Mouse (Mus musculus): ENCODE measurements at regions not wholly inside any gene's neighbourhood (a gene's known extent, or its start where the extent isn't known, plus 50 kb on each side); places are given as distances from the start of the nearest gene placed in this dataset.

DNA sequence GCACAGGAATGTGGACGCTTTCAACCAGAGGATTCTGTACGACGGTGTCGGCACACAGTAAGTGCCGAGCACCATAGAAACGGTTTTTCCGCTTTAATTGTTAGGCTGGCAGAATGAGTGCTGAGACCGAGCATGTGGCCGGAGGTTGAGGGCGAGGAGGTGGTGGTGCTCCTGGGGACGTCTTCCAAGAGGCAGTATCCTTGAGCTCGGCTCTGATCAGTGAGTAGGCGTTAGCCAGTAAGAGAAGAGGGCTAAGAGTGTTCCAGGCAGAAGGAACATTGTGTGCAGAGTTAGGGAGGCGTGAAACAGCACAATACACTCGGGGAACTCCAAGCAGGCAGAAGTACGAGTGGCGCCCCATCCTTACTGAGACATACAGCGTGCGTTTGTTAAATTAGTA, 113.5 kb upstream of the Mkln1 start:
- H3K36me3 ChIP-seq (ENCODE audit: control insufficient read depth, insufficient read depth, low read length): no peaks in the 10 kb centered on the region
- H3K27ac ChIP-seq (ENCODE audit: control insufficient read depth, insufficient read depth, low read depth, low read length): peak overlapping the region; percentile 72
- H3K4me3 ChIP-seq (ENCODE audit: control insufficient read depth, low read depth, low read length): peak overlapping the region; percentile 52
- no peaks in the 10 kb centered on the region for H3K27me3 ChIP-seq (ENCODE audit: control insufficient read depth, insufficient read depth, low read length)
- H3K4me1 ChIP-seq (ENCODE audit: control insufficient read depth, insufficient read depth, low read length): peaks cover 15% of the 10 kb centered on the region
- TF ChIP-seq POLR2A (IDR thresholded peaks at IDR 0.05; ENCODE audit: control insufficient read depth, low read depth, low read length) (no peak), CTCF (IDR thresholded peaks at IDR 0.05; ENCODE audit: control insufficient read depth, insufficient read depth, insufficient replicate concordance, low read depth, low read length) (no peak)

DNA sequence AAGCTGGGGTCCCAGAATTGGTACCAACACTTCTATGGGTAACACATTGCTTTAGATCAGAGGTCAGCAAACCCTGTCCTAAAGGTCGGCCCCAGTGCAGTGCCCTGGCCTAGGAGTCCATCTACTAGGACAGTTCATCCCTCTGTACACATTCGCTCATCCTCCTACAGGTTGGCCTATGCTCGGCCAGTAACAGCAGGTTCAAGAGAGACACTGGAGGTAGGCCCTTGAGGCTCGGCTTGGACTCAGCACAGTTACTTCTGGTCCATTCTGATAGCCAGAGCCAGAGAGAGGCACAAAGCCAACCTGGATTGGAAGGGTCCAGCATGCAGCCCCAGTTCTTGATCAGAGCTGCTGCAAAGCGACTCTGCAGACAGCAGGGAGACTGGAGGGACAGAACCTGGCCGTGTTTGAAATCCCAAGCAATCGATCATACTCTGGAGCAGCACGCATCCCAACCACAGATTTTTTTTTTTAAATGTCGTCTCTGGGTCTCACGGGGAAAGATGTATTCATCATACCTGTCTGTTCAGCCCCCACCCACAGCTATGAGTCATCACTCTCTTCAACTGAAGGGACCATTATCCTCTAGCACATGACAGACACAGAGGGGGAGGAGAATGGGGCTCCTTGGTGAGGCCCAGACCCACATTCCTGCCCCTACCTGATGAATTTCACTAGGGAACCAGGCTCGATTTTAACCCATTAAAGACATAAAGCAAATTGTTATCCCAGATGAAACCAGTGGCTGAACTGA, 112.4 kb upstream of the Mkln1 start:
- no peak for TF ChIP-seq CTCF (IDR thresholded peaks at IDR 0.05; ENCODE audit: control insufficient read depth, insufficient read depth, insufficient replicate concordance, low read depth, low read length)
- no peak for TF ChIP-seq POLR2A (IDR thresholded peaks at IDR 0.05; ENCODE audit: control insufficient read depth, low read depth, low read length)
- Histone ChIP-seq H3K4me1 (ENCODE audit: control insufficient read depth, insufficient read depth, low read length) (peaks cover 15% of the 10 kb centered on the region), H3K36me3 (ENCODE audit: control insufficient read depth, insufficient read depth, low read length) (no peaks in the 10 kb centered on the region), H3K27ac (ENCODE audit: control insufficient read depth, insufficient read depth, low read depth, low read length) (peak overlapping the region; percentile 6; the same call in 1 of the 2 replicates), H3K4me3 (ENCODE audit: control insufficient read depth, low read depth, low read length) (no peak overlapping the region), H3K27me3 (ENCODE audit: control insufficient read depth, insufficient read depth, low read length) (no peaks in the 10 kb centered on the region)

DNA sequence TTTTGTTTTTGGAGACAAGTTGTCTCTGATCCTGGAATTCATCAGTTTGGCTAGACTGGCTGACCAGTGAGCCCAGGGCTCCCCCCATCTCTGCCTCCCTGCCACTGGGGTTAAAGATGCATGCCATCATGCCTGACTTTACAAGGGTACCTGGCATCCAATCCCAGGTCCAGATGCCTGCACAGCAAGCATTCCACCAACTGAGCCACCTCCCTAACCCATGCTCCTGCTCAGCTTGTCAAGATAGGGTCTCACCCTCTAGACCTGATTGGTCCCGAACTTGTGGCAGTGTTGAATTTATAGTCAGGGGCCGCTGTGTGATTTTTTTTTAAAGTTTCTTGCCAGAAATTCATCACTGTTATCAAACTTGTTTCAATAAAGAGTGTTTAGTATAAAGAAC, 111.4 kb upstream of the Mkln1 start:
- Histone ChIP-seq H3K36me3 (ENCODE audit: control insufficient read depth, insufficient read depth, low read length) (no peaks in the 10 kb centered on the region), H3K27ac (ENCODE audit: control insufficient read depth, insufficient read depth, low read depth, low read length) (no peak overlapping the region), H3K27me3 (ENCODE audit: control insufficient read depth, insufficient read depth, low read length) (no peaks in the 10 kb centered on the region), H3K4me3 (ENCODE audit: control insufficient read depth, low read depth, low read length) (no peak overlapping the region), H3K4me1 (ENCODE audit: control insufficient read depth, insufficient read depth, low read length) (peaks cover 15% of the 10 kb centered on the region)
- TF ChIP-seq POLR2A (IDR thresholded peaks at IDR 0.05; ENCODE audit: control insufficient read depth, low read depth, low read length) (no peak), CTCF (IDR thresholded peaks at IDR 0.05; ENCODE audit: control insufficient read depth, insufficient read depth, insufficient replicate concordance, low read depth, low read length) (no peak)

- TF ChIP-seq POLR2A (IDR thresholded peaks at IDR 0.05; ENCODE audit: control insufficient read depth, low read depth, low read length): no peak
- TF ChIP-seq CTCF (IDR thresholded peaks at IDR 0.05; ENCODE audit: control insufficient read depth, insufficient read depth, insufficient replicate concordance, low read depth, low read length): no peak
- no peak overlapping the region for H3K27ac ChIP-seq (ENCODE audit: control insufficient read depth, insufficient read depth, low read depth, low read length)
Observed at GRCm38 (mm10) chr6:31287686-31288085, 110.8 kb upstream of the Mkln1 start.

DNA sequence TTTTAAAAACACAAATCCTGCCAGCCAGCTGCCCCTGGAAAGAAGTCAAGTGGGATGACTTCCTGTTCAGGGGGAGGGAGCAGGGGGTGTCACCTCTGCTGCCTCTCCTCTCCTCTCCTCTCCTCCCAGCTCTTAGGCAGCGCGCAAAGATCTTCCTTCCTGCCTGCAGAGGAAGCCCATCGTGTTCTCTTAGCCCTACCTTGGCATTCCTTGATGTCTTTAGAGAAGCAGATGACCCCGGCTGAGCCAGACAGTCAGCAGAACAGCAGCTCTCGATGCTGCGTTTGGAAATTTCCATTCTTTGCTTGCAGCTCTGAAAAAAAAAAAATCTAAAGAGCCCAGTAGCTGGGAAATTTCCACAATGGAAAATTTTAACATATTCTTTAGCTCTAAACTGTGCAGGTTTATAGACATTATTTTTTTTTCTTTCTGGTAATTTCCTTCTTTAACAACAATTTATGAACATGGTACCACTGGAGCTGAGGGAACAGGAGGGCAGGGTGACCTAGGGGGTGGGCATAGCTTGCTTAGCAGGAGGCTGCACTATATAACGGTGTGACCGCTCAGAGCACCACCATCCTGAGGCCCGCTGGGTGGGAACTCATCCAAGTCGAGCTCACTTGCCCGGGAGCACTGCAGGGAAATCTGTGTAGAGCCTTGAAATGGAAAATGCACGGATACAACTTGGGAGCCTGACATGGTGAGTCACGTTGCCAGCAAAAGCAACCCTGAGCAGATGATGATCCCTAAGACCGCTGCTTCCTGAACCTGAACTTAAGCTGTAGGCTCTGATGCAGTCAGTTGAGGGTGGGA, 109.9 kb upstream of the Mkln1 start:
- Histone ChIP-seq H3K27ac (ENCODE audit: control insufficient read depth, insufficient read depth, low read depth, low read length) (peak overlapping the region; percentile 51), H3K4me1 (ENCODE audit: control insufficient read depth, insufficient read depth, low read length) (peaks cover 15% of the 10 kb centered on the region), H3K27me3 (ENCODE audit: control insufficient read depth, insufficient read depth, low read length) (no peaks in the 10 kb centered on the region), H3K4me3 (ENCODE audit: control insufficient read depth, low read depth, low read length) (no peak overlapping the region), H3K36me3 (ENCODE audit: control insufficient read depth, insufficient read depth, low read length) (no peaks in the 10 kb centered on the region)
- no peak for TF ChIP-seq POLR2A (IDR thresholded peaks at IDR 0.05; ENCODE audit: control insufficient read depth, low read depth, low read length)
- TF ChIP-seq CTCF (IDR thresholded peaks at IDR 0.05; ENCODE audit: control insufficient read depth, insufficient read depth, insufficient replicate concordance, low read depth, low read length): no peak

More at GRCm38 (mm10) chr6:31287686-31288085, 110.8 kb upstream of the Mkln1 start:
- H3K36me3 ChIP-seq (ENCODE audit: control insufficient read depth, insufficient read depth, low read length): no peaks in the 10 kb centered on the region
- no peaks in the 10 kb centered on the region for H3K27me3 ChIP-seq (ENCODE audit: control insufficient read depth, insufficient read depth, low read length)
- H3K4me3 ChIP-seq (ENCODE audit: control insufficient read depth, low read depth, low read length): no peak overlapping the region
- peaks cover 15% of the 10 kb centered on the region for H3K4me1 ChIP-seq (ENCODE audit: control insufficient read depth, insufficient read depth, low read length)

DNA sequence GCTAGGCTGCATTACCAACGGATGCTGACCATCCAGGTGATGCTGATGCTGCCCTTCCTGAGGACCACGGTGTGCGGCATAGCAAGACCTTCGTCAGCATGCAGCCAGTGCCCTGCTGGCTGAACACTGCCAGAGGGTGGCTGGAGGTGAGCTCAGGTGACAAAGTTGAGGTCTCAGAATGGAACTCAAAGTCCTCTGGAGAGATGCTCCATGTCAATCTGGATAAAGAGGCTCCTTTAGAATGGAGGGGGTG, 109.4 kb upstream of the Mkln1 start:
- no peak overlapping the region for H3K27ac ChIP-seq (ENCODE audit: control insufficient read depth, insufficient read depth, low read depth, low read length)

DNA sequence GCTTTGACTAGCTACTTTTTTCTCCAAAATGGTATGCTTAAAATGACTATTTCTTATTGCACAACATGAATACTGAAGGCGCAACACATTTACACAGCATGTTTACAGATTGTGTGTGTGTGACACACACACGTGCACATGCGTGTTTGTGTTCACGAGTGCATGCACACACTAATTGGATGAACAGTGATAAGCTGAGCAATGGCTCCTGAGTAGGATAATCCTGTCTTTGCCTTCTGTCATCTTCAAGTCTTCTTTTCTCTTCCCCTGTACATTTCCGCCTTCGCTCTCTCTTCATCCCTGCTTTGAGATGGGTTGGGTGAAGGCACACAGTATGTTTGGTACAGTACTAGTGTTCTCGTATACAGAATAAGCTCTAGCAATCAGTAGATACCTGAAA, 106.5 kb upstream of the Mkln1 start:
- Histone ChIP-seq H3K27me3 (ENCODE audit: control insufficient read depth, insufficient read depth, low read length) (no peaks in the 10 kb centered on the region), H3K4me3 (ENCODE audit: control insufficient read depth, low read depth, low read length) (no peak overlapping the region), H3K27ac (ENCODE audit: control insufficient read depth, insufficient read depth, low read depth, low read length) (no peak overlapping the region), H3K4me1 (ENCODE audit: control insufficient read depth, insufficient read depth, low read length) (no peaks in the 10 kb centered on the region; the same call in none of the 2 replicates), H3K36me3 (ENCODE audit: control insufficient read depth, insufficient read depth, low read length) (no peaks in the 10 kb centered on the region)
- TF ChIP-seq CTCF (IDR thresholded peaks at IDR 0.05; ENCODE audit: control insufficient read depth, insufficient read depth, insufficient replicate concordance, low read depth, low read length): no peak
- TF ChIP-seq POLR2A (IDR thresholded peaks at IDR 0.05; ENCODE audit: control insufficient read depth, low read depth, low read length): no peak

More for the DNA sequence above, 109.4 kb upstream of the Mkln1 start:
- TF ChIP-seq POLR2A (IDR thresholded peaks at IDR 0.05; ENCODE audit: control insufficient read depth, low read depth, low read length): no peak
- TF ChIP-seq CTCF (IDR thresholded peaks at IDR 0.05; ENCODE audit: control insufficient read depth, insufficient read depth, insufficient replicate concordance, low read depth, low read length): no peak
- no peaks in the 10 kb centered on the region for H3K36me3 ChIP-seq (ENCODE audit: control insufficient read depth, insufficient read depth, low read length)
- H3K4me3 ChIP-seq (ENCODE audit: control insufficient read depth, low read depth, low read length): no peak overlapping the region
- H3K4me1 ChIP-seq (ENCODE audit: control insufficient read depth, insufficient read depth, low read length): peaks cover 12% of the 10 kb centered on the region
- no peaks in the 10 kb centered on the region for H3K27me3 ChIP-seq (ENCODE audit: control insufficient read depth, insufficient read depth, low read length)
